Mouse (Mus musculus): ENCODE results near the gene Atp6v0d1. TPM values are rescaled to one million over a fixed set of nuclear protein-coding genes. Genes with fewer than 3 reads are reported as not detected.

The Atp6v0d1 gene
- total RNA-seq, 2 experiments from 2014 or later, result 103 to 113 TPM

DNA sequence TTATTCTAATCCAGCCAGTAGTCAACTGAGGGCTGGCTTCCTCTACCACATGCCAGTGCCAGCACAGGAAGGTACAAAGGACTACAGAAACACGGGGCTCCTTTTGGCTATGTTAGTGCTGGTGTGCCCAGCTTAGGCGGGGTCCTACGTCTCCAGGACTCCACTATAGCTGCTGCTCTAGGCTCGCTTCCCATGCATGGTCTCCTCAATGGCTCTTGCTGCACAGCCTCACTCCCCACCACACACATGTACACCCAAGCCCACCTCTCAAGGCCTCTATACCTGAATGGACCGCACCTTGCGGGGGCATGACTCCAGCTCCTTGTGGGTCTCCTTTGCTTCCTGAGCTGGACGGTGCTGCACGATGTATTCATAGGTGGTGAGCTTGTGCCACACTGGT, 90.1 kb downstream of the Atp6v0d1 start:
- DNase-seq (ENCODE audit: low spot score in 2 of 2), result no peak

DNA sequence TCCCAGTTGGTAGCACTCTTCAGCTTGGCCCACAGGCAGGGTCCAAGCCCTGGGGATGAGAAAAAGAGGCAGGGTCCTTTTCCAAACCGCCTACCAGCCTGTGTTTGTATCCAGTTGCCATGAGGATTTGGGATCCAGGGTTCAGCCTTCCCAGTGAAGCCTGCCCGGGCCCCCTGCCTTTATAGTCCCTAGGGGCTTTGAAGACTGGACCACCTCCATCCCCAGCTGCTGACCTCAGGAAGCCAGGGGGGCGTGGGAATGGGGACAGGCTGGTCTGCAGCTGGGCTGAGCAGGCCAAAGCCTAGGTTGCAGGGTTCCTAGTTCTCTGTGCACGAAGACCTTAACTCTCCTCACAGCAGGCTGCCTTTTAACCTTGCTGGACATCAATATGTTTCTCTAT, 90.6 kb downstream of the Atp6v0d1 start:
- DNase-seq (ENCODE audit: low spot score in 2 of 2), result no peak

DNA sequence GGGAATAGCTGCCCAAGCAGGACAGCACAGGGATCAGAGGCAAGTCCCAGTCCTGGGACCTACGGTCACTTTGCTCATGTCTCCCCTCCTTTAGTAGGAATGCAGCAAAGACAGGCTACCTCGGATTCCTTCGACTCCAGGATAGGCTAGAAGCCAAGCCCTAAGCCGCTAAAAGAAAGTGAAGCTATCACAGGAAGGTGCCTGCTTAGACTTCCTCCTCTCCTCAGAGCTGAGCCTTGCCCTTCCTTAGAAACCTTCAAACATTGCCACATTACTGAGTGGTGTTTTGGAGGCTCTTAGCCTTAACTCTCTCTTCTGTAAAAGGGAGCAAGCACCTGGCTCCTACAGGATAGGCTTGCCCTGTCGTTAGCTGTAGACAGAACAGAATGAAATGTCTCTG, 91.2 kb downstream of the Atp6v0d1 start:
- DNase-seq (ENCODE audit: low spot score in 2 of 2), result no peak

Small RNAs within 50 kb of the gene (microRNA-seq; reads per million reads assigned to microRNA genes)
- not detected for gene Mir1966

Other genes starting within 250 kb of the Atp6v0d1 start
- gene Lrrc29, start 239.8 kb downstream of the Atp6v0d1 start, total RNA-seq (2021), result 10 to 100 TPM; 14.3 to 16.3 TPM
- gene Tmem208, start 239.7 kb downstream of the Atp6v0d1 start, total RNA-seq (2021), result 10 to 100 TPM; 48.5 to 49.2 TPM
- gene Fhod1, start 218.1 kb downstream of the Atp6v0d1 start, total RNA-seq (2021), result 10 to 100 TPM; 17.9 to 18.8 TPM
- 1 to 10 TPM; 5.5 to 5.8 TPM for gene Slc9a5, start 217.2 kb downstream of the Atp6v0d1 start, total RNA-seq (2021)
- 1 to 10 TPM in 1 of 2 experiments, under 1 TPM in 1; 0.25 to 1.2 TPM for gene Plekhg4, start 192.8 kb downstream of the Atp6v0d1 start, total RNA-seq (2021)
- gene Kctd19, start 152.5 kb downstream of the Atp6v0d1 start, total RNA-seq (2021), result not detected
- gene Lrrc36, start 152.5 kb downstream of the Atp6v0d1 start, total RNA-seq (2021), result 1 to 10 TPM; 5.4 to 6.4 TPM
- gene Tppp3, start 94.5 kb downstream of the Atp6v0d1 start, total RNA-seq (2021), result 10 to 100 TPM; 88.4 to 89.4 TPM
- gene Zdhhc1, start 69.1 kb downstream of the Atp6v0d1 start, total RNA-seq (2021), result 10 to 100 TPM; 26.2 to 28.6 TPM
- gene Hsd11b2, start 47.3 kb downstream of the Atp6v0d1 start, total RNA-seq (2021), result 10 to 100 TPM in 1 of 2 experiments, 1 to 10 TPM in 1; 3.7 to 15.0 TPM
- 10 to 100 TPM; 35.4 to 43.0 TPM for gene Ripor1, start 39.2 kb upstream of the Atp6v0d1 start, total RNA-seq (2021)
- 10 to 100 TPM; 73.8 to 94.0 TPM for gene Ctcf, start 70.5 kb upstream of the Atp6v0d1 start, total RNA-seq (2021)
- gene Agrp, start 71.3 kb upstream of the Atp6v0d1 start, total RNA-seq (2021), result 1 to 10 TPM in 1 of 2 experiments, under 1 TPM in 1; 0.81 to 1.5 TPM
- gene Carmil2, start 120.2 kb upstream of the Atp6v0d1 start, total RNA-seq (2021), result 1 to 10 TPM; 4.5 to 4.9 TPM
- 10 to 100 TPM; 32.2 to 36.0 TPM for gene Acd, start 135.1 kb upstream of the Atp6v0d1 start, total RNA-seq (2021)
- 10 to 100 TPM; 10.8 TPM for gene Pard6a, start 135.1 kb upstream of the Atp6v0d1 start, total RNA-seq (2021)
- gene 4933405L10Rik, start 141.6 kb upstream of the Atp6v0d1 start, total RNA-seq (2021), result not detected
- gene Enkd1, start 142.2 kb upstream of the Atp6v0d1 start, total RNA-seq (2021), result 10 to 100 TPM in 1 of 2 experiments, 1 to 10 TPM in 1; 9.8 to 11.7 TPM
- gene Gfod2, start 192.6 kb upstream of the Atp6v0d1 start, total RNA-seq (2021), result 10 to 100 TPM in 1 of 2 experiments, 1 to 10 TPM in 1; 8.3 to 11.6 TPM

All from adrenal gland, postnatal 4 days (tissue).